Mouse (Mus musculus) liver, adult (tissue): ENCODE measurements around the gene Gak.

Experiments used
- GATA4 ChIP-seq: IDR thresholded peaks from 2 replicates; pipeline ENCODE4 v1.6.1; 2014; ENCODE audit warnings: mild to moderate bottlenecking, low read length; ENCODE audit not compliant: insufficient replicate concordance

The Gak gene

DNA sequence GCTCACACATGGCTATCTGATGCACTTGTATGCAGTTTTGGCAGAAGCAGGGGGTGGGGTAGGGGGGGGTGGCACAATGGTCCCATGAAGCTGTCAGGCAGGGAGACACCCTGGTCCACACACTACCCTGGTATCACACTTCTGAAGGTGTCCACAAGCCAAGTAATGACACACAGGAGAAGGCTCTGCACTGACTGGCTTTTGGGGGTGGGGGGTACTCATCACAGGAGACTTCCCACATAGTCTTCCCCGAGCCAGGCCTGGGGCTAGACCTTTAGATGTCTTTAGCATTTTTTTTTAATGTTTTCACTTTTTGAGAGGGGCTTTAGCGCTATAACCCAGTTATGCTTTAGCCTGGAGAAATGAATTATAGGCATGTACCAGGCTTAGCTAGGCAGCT is 17.8 kb upstream of the Gak start:
- TF ChIP-seq GATA4: no peak

DNA sequence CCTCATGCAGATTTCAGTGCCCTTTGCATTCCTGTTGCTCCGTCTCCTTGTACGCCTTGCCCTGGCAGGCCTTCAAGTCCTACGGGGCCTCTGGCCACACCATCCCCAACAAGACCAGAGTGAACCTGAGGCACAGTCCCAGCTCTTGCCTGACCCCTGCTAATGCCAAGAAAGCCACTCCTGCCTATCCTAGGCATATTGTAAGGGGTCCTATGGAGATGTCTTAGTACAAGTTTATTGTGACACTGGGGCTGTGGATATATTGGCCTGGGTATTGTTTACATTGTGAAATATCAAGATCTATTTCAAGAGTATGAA is 16.7 kb upstream of the Gak start:
- TF ChIP-seq GATA4: no peak

DNA sequence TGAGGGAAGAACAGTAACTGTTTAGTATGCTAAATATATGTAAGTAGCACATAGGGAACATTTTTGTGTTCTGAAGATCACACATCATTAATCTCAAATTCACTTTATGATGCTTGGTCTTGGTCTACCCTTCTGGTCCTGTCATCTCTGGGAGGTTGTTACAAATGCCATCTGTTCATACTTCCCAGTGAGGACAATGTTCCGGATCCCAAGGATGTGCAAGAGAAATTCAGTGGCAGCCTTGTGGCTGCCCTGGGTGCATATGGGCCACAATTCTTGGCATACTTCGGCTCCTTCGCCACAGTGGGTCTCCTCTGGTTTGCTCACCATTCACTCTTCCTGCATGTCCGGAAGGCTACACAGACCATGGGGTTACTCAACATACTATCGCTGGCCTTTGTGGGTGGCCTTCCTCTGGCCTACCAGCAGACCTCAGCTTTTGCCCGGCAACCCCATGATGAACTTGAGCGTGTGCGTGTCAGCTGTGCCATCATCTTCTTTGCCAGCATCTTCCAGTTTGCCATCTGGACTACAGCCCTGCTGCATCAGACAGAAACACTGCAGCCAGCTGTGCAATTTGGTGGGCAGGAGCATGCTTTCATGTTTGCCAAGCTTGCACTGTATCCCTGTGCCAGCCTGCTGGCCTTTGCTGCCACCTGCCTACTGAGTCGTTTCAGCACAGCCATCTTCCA is 16.2 kb upstream of the Gak start:
- TF ChIP-seq GATA4: no peak

DNA sequence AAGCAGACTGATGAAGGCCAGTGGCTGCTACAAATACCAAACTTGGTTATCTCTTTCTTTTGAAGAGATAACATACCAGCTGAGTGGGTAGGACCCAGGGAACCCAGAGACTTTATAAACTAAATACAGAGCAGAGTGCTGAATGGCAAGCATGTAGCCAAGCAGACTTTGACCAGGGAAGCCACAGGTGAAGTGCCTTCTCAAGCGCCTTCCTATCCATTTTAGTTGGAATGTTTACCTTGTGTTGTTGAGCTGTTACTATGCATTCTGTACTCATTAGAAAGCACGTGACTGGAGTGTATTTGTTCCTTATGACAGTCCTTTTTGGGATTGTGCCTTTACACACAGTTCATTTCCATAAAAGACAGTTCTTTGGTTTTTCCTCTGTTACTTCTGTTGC is 14.1 kb upstream of the Gak start:
- TF ChIP-seq GATA4: no peak

DNA sequence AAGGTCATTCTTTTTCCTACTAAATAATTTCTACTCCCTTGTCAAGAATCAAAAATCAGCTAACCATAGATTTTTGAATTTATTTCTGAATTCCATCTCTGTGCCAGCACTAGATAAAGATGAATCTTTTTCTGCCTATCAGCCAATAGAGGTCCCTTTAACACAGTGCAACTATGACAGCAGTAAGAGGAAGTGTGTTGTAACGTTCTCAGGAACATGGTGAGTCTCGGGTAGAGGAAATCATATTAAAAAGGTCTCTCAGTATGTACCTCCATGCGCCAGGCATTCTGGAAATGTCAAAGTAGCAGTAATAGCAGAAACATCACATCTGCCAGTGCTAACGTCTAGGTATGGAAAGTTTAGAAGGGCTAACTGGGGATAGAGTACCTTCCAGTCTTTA is 6.6 kb upstream of the Gak start:
- TF ChIP-seq GATA4: no peak

DNA sequence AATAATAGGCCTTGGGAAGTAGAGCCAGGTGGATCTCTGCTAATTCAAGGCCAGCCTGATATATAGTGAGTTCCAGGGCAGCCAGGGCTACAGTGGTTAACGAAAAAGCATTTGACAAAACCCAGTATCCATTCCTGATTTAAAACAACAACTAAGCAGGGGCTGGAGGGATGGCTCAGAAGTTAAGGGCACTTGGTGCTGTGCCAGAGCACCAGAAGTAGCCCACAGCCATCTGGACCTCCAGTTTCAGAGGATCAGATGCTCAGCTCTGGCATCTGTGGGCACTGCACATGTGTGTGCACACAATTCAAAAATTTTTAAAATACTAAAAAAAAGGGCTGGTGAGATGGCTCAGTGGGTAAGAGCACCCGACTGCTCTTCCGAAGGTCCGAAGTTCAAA is 4.1 kb upstream of the Gak start:
- TF ChIP-seq GATA4: no peak

DNA sequence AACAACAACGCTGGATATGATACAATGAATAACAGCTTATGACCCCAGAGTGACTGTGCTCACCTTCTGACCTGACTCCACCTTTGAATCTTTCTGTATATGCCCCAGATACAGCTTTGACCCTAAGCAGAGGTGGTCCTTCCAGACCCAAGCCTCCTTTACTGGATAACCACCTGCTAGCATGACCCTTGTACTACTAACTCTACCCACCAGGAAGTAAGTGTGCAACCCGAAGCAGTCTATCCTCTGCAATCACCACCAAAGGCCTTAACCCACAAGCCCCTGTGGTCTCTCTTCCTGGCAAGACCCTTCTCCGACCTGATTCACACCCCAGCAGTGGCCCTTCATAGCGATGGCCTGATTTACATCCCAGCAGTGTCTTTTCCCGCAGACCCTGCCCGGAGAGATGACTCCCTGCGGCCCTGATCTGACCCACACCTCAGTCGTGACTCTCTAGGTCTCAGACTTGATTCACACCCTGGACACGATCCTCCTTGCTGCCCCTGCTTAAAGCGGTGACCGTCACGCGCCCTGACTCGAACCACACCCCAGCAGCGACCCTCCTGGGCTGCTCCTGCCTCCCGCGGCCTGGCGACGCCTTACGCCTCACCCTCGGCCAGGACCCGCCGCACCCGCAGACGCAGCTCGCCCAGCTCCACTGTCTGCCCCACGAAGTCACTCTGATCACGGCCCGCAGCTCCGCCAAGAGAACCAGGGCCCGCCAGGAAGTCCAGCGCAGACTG is 493 bp downstream of the Gak start:
- no peak for TF ChIP-seq GATA4

DNA sequence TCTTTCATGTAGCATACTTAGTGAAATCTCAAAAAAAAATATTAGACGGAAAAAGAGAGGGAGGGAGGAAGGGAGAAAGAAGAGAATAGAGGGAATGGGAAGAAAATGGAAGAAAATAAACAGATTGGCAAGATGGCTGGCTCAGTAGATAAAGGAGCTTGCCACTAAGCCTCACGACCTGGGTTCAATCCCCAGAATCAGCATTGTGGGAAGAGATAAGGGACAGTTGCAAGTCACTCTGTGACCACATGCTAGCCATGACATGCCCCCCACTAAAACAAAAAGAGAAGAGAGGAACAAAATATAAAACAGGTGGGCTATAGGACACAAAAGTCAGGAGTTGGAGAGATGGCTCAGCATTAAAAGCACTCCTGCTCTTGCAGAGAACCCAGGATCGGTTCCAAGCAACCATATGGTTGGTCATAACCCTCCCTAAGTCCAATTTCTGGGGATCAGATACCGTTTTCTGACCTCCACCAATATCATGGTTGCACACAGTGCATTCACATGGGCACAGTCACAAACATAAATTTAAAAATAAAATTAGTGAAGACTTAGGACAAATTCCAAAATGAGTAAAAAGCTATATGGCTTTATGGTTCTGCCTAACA is 3.4 kb downstream of the Gak start:
- no peak for TF ChIP-seq GATA4

DNA sequence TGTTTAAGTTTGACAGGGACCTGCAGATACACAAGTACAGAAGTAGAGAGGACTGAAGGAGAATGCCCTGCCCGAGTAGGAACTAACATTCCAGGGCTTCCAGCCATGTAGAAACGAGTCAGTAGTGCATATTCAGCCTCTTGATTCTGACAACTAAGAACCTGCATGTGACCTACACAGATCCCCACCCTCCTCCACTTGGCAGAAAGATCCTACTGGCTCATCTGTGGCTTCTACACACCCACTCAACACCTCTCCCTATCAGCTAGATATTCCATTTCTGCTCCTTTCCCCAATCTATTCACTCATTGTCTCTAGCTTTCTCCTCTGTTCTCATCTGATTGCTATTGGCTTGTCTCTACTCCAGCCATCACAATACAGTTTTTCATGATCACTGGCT is 7.7 kb downstream of the Gak start:
- TF ChIP-seq GATA4: no peak

DNA sequence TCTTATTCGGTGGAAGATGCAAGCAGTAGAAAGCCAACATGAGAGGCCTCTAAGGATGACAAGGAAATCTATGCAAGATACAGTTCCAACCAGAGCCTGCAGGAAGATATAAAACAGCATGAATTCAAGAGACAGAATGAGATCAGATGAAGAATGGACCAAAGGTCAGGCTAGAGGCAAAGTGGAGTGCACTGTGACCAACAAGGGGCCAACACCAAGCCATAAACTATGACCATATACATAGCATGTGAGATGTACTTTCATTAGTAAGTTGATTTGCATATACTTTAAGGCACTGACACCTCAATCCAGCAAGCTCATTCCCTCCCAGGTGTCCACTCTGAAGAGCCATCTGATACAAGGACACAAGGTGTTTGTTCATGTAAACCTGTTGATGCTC is 19.1 kb downstream of the Gak start:
- TF ChIP-seq GATA4: no peak

DNA sequence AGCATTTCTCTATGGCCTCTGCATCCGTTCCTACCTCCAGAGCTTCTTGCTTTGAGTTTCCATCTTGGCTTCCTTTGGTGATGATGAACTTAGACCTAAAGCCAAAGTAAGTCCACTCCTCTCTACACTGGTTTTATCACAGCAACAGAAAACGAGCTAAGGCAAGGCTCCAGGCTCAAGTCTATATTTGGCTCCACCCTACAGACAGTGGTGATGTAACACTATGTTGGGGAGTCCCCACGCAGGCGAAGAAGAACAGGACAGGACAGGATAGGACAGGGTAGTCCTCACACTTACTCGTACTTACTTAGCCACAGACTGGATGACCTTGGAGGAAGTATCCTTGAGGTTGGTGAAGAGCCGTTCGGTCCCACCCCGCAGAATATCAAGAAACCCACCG is 27.0 kb downstream of the Gak start:
- TF ChIP-seq GATA4: no peak

DNA sequence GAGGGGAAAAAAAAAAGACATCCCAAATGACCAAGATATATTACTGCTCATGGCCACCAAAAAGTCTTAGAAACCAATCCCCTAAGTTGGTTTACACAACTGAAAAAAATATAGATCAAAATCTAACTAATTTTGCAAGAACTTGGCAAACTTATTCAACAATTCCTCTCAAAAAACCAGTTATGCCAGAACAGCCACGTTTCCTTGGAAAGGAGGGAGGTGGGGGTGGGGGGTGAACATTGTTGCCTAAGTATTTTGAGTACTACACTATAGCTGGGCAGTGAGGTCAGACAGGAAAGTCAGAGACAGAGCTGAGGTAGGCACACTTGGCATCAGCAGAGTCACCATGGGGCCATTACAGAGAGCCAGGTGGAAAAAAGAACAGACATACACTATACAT is 29.6 kb downstream of the Gak start:
- TF ChIP-seq GATA4: no peak

DNA sequence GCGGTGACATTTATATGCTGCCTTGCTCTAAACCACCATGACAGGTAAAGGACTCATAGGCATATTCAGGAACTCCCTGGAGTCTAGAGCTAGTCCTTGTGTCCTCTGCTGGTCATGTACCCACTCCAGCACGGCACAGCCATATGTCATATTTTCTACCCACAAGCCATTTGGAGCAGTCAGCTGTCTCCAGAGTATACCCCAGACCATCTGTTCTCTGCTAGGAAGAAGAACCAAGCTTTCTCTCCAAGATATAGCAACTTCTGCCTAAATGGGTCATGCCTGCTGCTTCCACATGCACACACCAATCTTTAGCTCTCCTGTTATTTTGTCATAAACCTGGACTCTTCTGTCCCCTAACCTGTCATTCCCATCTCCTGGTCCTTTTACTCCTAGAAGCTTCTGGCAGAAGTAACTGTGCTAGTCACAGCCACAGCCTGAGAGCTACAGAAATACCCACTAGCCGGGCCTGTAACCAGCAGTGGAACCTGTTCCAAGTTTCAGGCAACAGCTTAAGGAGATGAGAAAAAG is 48.1 kb downstream of the Gak start:
- TF ChIP-seq GATA4: no peak

DNA sequence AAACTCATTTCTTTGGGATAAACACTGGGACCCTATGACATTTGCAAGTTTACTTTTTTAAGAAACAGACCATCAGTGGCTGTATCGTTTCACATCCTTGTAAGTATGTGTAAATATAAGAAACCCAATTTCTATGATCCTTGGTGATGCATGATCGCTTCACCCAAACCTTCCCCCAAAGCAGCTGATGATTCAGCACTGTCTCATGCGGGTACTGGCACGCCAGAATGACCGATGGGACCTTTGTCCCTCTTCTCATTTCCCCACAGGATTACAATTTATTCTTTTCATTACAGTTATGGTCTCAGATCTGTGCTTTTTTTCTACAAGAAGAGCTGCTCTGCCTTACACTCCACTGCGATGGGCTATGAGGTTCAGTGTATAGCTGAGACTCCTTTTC is 56.5 kb downstream of the Gak start:
- TF ChIP-seq GATA4: no peak

DNA sequence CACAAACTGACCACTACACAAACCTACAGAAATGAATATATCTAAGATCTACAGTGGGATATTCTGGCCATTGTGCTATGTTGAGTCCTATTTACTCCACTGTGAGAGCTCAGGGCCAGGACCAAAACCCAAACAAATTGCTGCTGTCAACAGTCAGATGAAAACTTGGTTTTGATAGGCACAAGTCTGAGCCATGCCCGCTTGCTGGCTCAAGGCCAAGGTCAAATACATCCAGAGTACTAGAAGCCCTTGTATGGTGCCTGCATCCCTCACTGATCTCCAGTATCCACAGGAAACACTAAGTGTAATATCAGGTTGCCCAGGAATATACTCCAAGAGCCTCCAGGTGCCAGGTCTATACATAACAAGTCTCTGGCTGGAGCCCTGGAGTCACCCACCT is 58.6 kb downstream of the Gak start:
- TF ChIP-seq GATA4: no peak

DNA sequence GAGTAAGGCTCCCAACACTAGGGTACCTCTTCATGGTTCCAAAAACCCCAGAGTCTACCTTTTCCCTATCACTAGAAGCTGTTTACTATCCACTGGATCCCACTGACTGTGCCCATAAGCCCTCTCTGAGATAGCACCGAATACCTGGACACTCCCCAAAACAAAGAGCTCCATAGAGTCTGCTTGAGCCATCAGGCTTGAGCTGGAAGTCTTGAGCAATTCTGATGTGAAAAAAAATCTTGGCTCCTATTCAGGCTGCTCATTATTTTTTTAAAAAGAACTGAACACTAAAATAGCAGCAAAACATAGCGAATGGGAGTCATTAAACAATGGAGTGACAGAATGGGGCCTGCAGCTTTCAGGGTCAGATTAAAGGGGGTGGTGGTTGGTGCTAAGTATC is 62.5 kb downstream of the Gak start:
- no peak for TF ChIP-seq GATA4

DNA sequence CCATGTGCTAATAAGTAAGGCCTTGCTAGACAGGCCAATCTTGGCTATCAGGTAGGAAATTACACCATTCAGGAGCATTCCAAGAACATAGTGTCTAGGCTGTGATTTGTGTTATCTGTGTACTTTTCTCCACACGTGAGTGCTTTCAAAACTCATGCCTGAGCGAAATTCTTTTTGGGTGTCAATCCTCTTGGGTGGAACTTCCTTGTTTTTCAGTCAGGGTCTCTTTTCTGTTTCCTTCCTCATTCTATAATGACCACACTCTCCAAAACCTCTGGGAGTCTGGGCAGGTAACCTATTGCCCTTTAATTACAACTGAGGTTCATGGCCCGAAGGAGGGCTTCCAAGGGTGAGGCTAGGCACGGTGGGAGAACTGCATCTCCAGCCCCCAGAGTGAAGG is 63.0 kb downstream of the Gak start:
- TF ChIP-seq GATA4: no peak

DNA sequence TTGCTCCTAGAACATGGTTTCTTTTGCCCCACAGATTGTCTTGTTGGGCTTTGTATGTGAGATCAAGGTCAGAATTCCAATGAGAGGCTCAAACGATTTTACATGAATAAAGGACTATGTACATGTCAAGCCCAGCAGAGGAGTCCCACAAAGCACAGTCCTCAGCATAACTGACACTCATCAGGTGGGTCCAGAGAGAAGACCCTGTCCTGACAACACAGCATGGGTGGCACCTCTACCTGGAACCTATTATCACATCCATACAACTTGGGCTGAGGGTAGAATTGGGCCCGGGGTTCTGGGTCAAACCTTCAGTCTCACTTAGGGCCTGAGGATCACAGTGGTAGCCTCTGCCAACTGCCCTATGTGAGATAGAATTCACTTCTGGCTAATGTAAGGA is 64.2 kb downstream of the Gak start:
- no peak for TF ChIP-seq GATA4
